Mouse (Mus musculus) myocyte (in vitro differentiated cells): ENCODE measurements around the gene Bbs2. TPM values are rescaled to one million over a fixed set of nuclear protein-coding genes. Genes with fewer than 3 reads are reported as not detected.
A peak's percentile ranks its signal among the peaks of the same experiment; 100 is the strongest.

Experiments
- H3K27me3 ChIP-seq: one replicate; pipeline ENCODE4 v1.6.1; 2011; ENCODE audit not compliant: control insufficient read depth, insufficient read depth, insufficient read length
- H3K36me3 ChIP-seq: one replicate; pipeline ENCODE4 v1.6.1; 2011; ENCODE audit not compliant: control insufficient read depth, insufficient read depth
- H3K4me2 ChIP-seq: one replicate; pipeline ENCODE4 v1.6.1; 2011; ENCODE audit warnings: low read depth, control low read depth
- H3K4me3 ChIP-seq: one replicate; pipeline ENCODE4 v1.5.1; 2011; ENCODE audit warnings: mild to moderate bottlenecking, control low read depth, moderate library complexity
- H3K79me2 ChIP-seq: one replicate; pipeline ENCODE4 v1.6.1; 2011; ENCODE audit not compliant: control insufficient read depth, insufficient read depth
- H3ac ChIP-seq: one replicate; pipeline ENCODE4 v1.6.1; 2011; ENCODE audit not compliant: control insufficient read depth, insufficient read length
- CEBPB ChIP-seq: IDR thresholded peaks from 2 replicates; pipeline ENCODE4 v1.6.1; 2011; ENCODE audit warnings: mild to moderate bottlenecking, moderate library complexity; ENCODE audit not compliant: poor library complexity, insufficient read depth, severe bottlenecking
- E2F4 ChIP-seq: IDR thresholded peaks from one replicate; pipeline ENCODE4 v1.6.1; 2011; ENCODE audit warnings: mild to moderate bottlenecking, control low read depth, moderate library complexity; ENCODE audit not compliant: insufficient read depth
- MAX ChIP-seq: IDR thresholded peaks from one replicate; pipeline ENCODE4 v1.6.1; 2011; ENCODE audit warnings: low read depth, mild to moderate bottlenecking, control low read depth
- MYOD1 ChIP-seq, 3 experiments: IDR thresholded peaks; one replicate each; pipeline ENCODE4 v1.6.1; 2011; ENCODE audit warnings: control low read depth in 2 of 3, low read depth in 2 of 3, mild to moderate bottlenecking in 2 of 3, moderate library complexity in 1 of 3; ENCODE audit not compliant: insufficient read length in 2 of 3, control insufficient read depth in 1 of 3
- MYOG ChIP-seq, 3 experiments: IDR thresholded peaks; one replicate each; pipeline ENCODE4 v1.6.1; 2011; ENCODE audit warnings: control low read depth in 2 of 3, low read depth in 2 of 3, mild to moderate bottlenecking in 2 of 3; ENCODE audit not compliant: insufficient read length in 2 of 3, control insufficient read depth in 1 of 3, insufficient read depth in 1 of 3
- POLR2A ChIP-seq: IDR thresholded peaks from one replicate; pipeline ENCODE4 v1.6.1; 2011; ENCODE audit warnings: low read depth, mild to moderate bottlenecking, control low read depth, moderate library complexity; ENCODE audit not compliant: insufficient read length
- POLR2AphosphoS2 ChIP-seq: IDR thresholded peaks from one replicate; pipeline ENCODE4 v1.6.1; 2011; ENCODE audit warnings: low read depth, control low read depth; ENCODE audit not compliant: insufficient read length
- REST ChIP-seq: IDR thresholded peaks from one replicate; pipeline ENCODE4 v1.6.1; 2011; ENCODE audit warnings: mild to moderate bottlenecking, control low read depth, moderate library complexity; ENCODE audit not compliant: insufficient read depth, insufficient read length
- SRF ChIP-seq: IDR thresholded peaks from one replicate; pipeline ENCODE4 v1.6.1; 2011; ENCODE audit warnings: low read depth; ENCODE audit not compliant: control insufficient read depth, insufficient read length
- TCF12 ChIP-seq: IDR thresholded peaks from one replicate; pipeline ENCODE4 v1.6.1; 2011; ENCODE audit warnings: mild to moderate bottlenecking, control low read depth; ENCODE audit not compliant: poor library complexity, insufficient read depth, severe bottlenecking
- TCF3 ChIP-seq: IDR thresholded peaks from one replicate; pipeline ENCODE4 v1.6.1; 2011; ENCODE audit warnings: low read depth, control low read depth; ENCODE audit not compliant: insufficient read length
- USF1 ChIP-seq: IDR thresholded peaks from one replicate; pipeline ENCODE4 v1.6.1; 2011; ENCODE audit warnings: low read depth, mild to moderate bottlenecking, control low read depth, moderate library complexity
- polyA plus RNA-seq: library from polyadenylated mRNA; unstranded; fragments of >200 nt; fragmentation: generic; extraction: Trizol; gene quantifications from one replicate; pipeline ENCODE4 v1.2.1, GENCODE M21; 2012; ENCODE audit warnings: missing spikeins

Gene Bbs2
- 11.2 TPM for polyA plus RNA-seq

GRCm38 (mm10) chr8:94098081-94098974 is at the start of gene Bbs2:
Gene Bbs2, minus strand, starts transcription at chr8:94098928.
- peak within 1 kb of the TSS; percentile 8 for H3ac ChIP-seq
- H3K27me3 ChIP-seq = no peaks in the 10 kb centered on the region
- H3K36me3 ChIP-seq = no peaks in the 10 kb centered on the region
- peak in 1 of 3 experiments; percentile 17 for TF ChIP-seq MYOD1 (IDR thresholded peaks at IDR 0.05; ENCODE audit: control insufficient read depth in 1 of 3, insufficient read length in 2 of 3, low read depth in 2 of 3)
- no peak for TF ChIP-seq MAX
- peak in 1 of 3 experiments; percentile 37 for TF ChIP-seq MYOG (IDR thresholded peaks at IDR 0.05; ENCODE audit: control insufficient read depth in 1 of 3, insufficient read depth in 1 of 3, insufficient read length in 2 of 3, low read depth in 2 of 3)
- TF ChIP-seq REST = peak; percentile 30
- TF ChIP-seq POLR2A = peak; percentile 99
- no peak for TF ChIP-seq TCF3
- peak; percentile 98 for TF ChIP-seq POLR2AphosphoS2
- TF ChIP-seq CEBPB = no peak
- TF ChIP-seq E2F4 = no peak
- no peak for TF ChIP-seq USF1
- no peak for TF ChIP-seq TCF12
- peak; percentile 13 for TF ChIP-seq SRF
- no peaks in the 10 kb centered on the region for H3K79me2 ChIP-seq
- peak within 1 kb of the TSS; percentile 30 for H3K4me3 ChIP-seq
- H3K4me2 ChIP-seq = peak within 1 kb of the TSS; percentile 95

GRCm38 (mm10) chr8:94148236-94148635 is 49.5 kb upstream of the Bbs2 start:
- Histone ChIP-seq H3K4me2 (peak overlapping the region; percentile 34), H3K27me3 (no peaks in the 10 kb centered on the region), H3K4me3 (no peak overlapping the region), H3ac (no peak overlapping the region), H3K79me2 (no peaks in the 10 kb centered on the region), H3K36me3 (no peaks in the 10 kb centered on the region)
- TF ChIP-seq MYOG (IDR thresholded peaks at IDR 0.05; ENCODE audit: control insufficient read depth in 1 of 3, insufficient read depth in 1 of 3, insufficient read length in 2 of 3, low read depth in 2 of 3) (no peak), E2F4 (no peak), CEBPB (no peak), MAX (no peak), REST (no peak), USF1 (no peak), MYOD1 (IDR thresholded peaks at IDR 0.05; ENCODE audit: control insufficient read depth in 1 of 3, insufficient read length in 2 of 3, low read depth in 2 of 3) (no peak), TCF3 (no peak), POLR2A (no peak), TCF12 (no peak), POLR2AphosphoS2 (no peak)

- Histone ChIP-seq H3K4me3 (no peak overlapping the region), H3K36me3 (no peaks in the 10 kb centered on the region), H3K4me2 (no peak overlapping the region), H3K79me2 (no peaks in the 10 kb centered on the region), H3K27me3 (no peaks in the 10 kb centered on the region), H3ac (no peak overlapping the region)
- TF ChIP-seq TCF3 (no peak), REST (no peak), MYOG (IDR thresholded peaks at IDR 0.05; ENCODE audit: control insufficient read depth in 1 of 3, insufficient read depth in 1 of 3, insufficient read length in 2 of 3, low read depth in 2 of 3) (no peak), TCF12 (no peak), SRF (no peak), MAX (no peak), POLR2A (no peak), CEBPB (no peak), USF1 (no peak), POLR2AphosphoS2 (no peak), E2F4 (no peak), MYOD1 (IDR thresholded peaks at IDR 0.05; ENCODE audit: control insufficient read depth in 1 of 3, insufficient read length in 2 of 3, low read depth in 2 of 3) (no peak)
Observed at GRCm38 (mm10) chr8:94140266-94140795, 41.6 kb upstream of the Bbs2 start.

- Histone ChIP-seq H3ac (no peak within 1 kb of the TSS), H3K4me2 (no peak within 1 kb of the TSS), H3K79me2 (no peaks in the 10 kb centered on the region), H3K27me3 (no peaks in the 10 kb centered on the region), H3K4me3 (no peak within 1 kb of the TSS), H3K36me3 (no peaks in the 10 kb centered on the region)
- no peak for TF ChIP-seq POLR2AphosphoS2
- TF ChIP-seq TCF3 = no peak
- TF ChIP-seq CEBPB = no peak
- no peak for TF ChIP-seq USF1
- no peak for TF ChIP-seq MAX
- no peak for TF ChIP-seq TCF12
- no peak for TF ChIP-seq MYOD1 (IDR thresholded peaks at IDR 0.05; ENCODE audit: control insufficient read depth in 1 of 3, insufficient read length in 2 of 3, low read depth in 2 of 3)
- TF ChIP-seq MYOG (IDR thresholded peaks at IDR 0.05; ENCODE audit: control insufficient read depth in 1 of 3, insufficient read depth in 1 of 3, insufficient read length in 2 of 3, low read depth in 2 of 3) = no peak
- TF ChIP-seq REST = no peak
- TF ChIP-seq POLR2A = no peak
Observed at GRCm38 (mm10) chr8:94136933-94137332, 38.2 kb upstream of the Bbs2 start, which contains the start of gene Mt4. Gene Mt4, plus strand, starts transcription at chr8:94137197.
